Mouse (Mus musculus) midbrain, embryonic 12.5 days (tissue): ENCODE measurements around the gene Cct5. TPM values are rescaled to one million over a fixed set of nuclear protein-coding genes. Genes with fewer than 3 reads are reported as not detected.

Experiments
- ATAC-seq: fragments of 200-750 bp; cut with Nextera tagmentation; 2 replicates; pipeline ENCODE4 v1.8.0; 2017; ENCODE audit warnings: low read depth, moderate TSS enrichment, moderate library complexity; ENCODE audit not compliant: low FRiP score
- H3K27ac ChIP-seq: fragments of 300-500 bp; sonication (generic); replicated peaks from 2 replicates; pipeline ENCODE4 v1.5.1; 2016; ENCODE audit warnings: mild to moderate bottlenecking
- H3K27me3 ChIP-seq: fragments of 300-500 bp; sonication (generic); 2 replicates; pipeline ENCODE4 v1.6.1; 2016; ENCODE audit warnings: mild to moderate bottlenecking
- H3K36me3 ChIP-seq: fragments of 300-500 bp; sonication (generic); 2 replicates; pipeline ENCODE4 v1.6.1; 2016
- H3K4me1 ChIP-seq: fragments of 300-500 bp; sonication (generic); 2 replicates; pipeline ENCODE4 v1.6.1; 2016
- H3K4me2 ChIP-seq: fragments of 300-500 bp; sonication (generic); replicated peaks from 2 replicates; pipeline ENCODE4 v1.6.1; 2016; ENCODE audit warnings: mild to moderate bottlenecking, moderate library complexity
- H3K4me3 ChIP-seq: fragments of 300-500 bp; sonication (generic); 2 replicates; pipeline ENCODE4 v1.5.1; 2016; ENCODE audit warnings: mild to moderate bottlenecking
- H3K9ac ChIP-seq: fragments of 300-500 bp; sonication (generic); replicated peaks from 2 replicates; pipeline ENCODE4 v1.6.1; 2016; ENCODE audit warnings: mild to moderate bottlenecking, moderate library complexity
- H3K9me3 ChIP-seq: fragments of 300-500 bp; sonication (generic); 2 replicates; pipeline ENCODE4 v1.6.1; 2016; ENCODE audit warnings: mild to moderate bottlenecking
- WGBS: fragments of 180-500 bp; shearing (Covaris S2); methylation state at CpG from one replicate; pipeline ENCODE4 v1.1.7; 2016; 5-methylcytosine and 5-hydroxymethylcytosine counted together
- polyA plus RNA-seq: library from polyadenylated mRNA; unstranded; fragments of >200 nt; fragmentation: Nextera tagmentation; extraction: Ambion mirVana; gene quantifications from 2 replicates; pipeline ENCODE4 v1.2.1, GENCODE M21; 2016

The Cct5 gene
- polyA plus RNA-seq, 1 experiment from 2014 or later, result 610 TPM

- Histone ChIP-seq H3K4me3 (no peak overlapping the region), H3K9me3 (no peaks in the 10 kb centered on the region), H3K27me3 (no peaks in the 10 kb centered on the region), H3K27ac (no peak overlapping the region), H3K4me2 (no peak overlapping the region), H3K36me3 (no peaks in the 10 kb centered on the region), H3K4me1 (no peaks in the 10 kb centered on the region), H3K9ac (no peak overlapping the region)
- no peak for ATAC-seq
Measured at GRCm38 (mm10) chr15:31573692-31574091, 27.9 kb downstream of the Cct5 start.

GRCm38 (mm10) chr15:31573287-31573686, 28.3 kb downstream of the Cct5 start:
- H3K4me2 ChIP-seq, result no peak overlapping the region
- H3K9me3 ChIP-seq, result no peaks in the 10 kb centered on the region
- no peaks in the 10 kb centered on the region for H3K4me1 ChIP-seq
- no peaks in the 10 kb centered on the region for H3K27me3 ChIP-seq
- H3K27ac ChIP-seq, result no peak overlapping the region
- H3K36me3 ChIP-seq, result no peaks in the 10 kb centered on the region
- no peak overlapping the region for H3K9ac ChIP-seq
- H3K4me3 ChIP-seq, result no peak overlapping the region
- ATAC-seq, result no peak
- 90% methylated on average over 4 of the region's 4 CpGs for WGBS

GRCm38 (mm10) chr15:31571906-31572722, 29.5 kb downstream of the Cct5 start:
- H3K27ac ChIP-seq, result no peak overlapping the region
- no peaks in the 10 kb centered on the region for H3K4me1 ChIP-seq
- no peak overlapping the region for H3K9ac ChIP-seq
- no peak overlapping the region for H3K4me2 ChIP-seq
- no peak overlapping the region for H3K4me3 ChIP-seq
- ATAC-seq, result no peak
- 87% methylated on average over 16 of the region's 16 CpGs for WGBS
- H3K27me3 ChIP-seq, result no peaks in the 10 kb centered on the region
- no peaks in the 10 kb centered on the region for H3K9me3 ChIP-seq
- H3K36me3 ChIP-seq, result no peaks in the 10 kb centered on the region

GRCm38 (mm10) chr15:31570959-31571358, 30.6 kb downstream of the Cct5 start:
- 92% methylated on average over 8 of the region's 8 CpGs for WGBS
- ATAC-seq, result no peak
- Histone ChIP-seq H3K27ac (no peak overlapping the region), H3K4me1 (no peaks in the 10 kb centered on the region), H3K9me3 (no peaks in the 10 kb centered on the region), H3K27me3 (no peaks in the 10 kb centered on the region), H3K36me3 (no peaks in the 10 kb centered on the region), H3K9ac (no peak overlapping the region), H3K4me3 (no peak overlapping the region), H3K4me2 (no peak overlapping the region)

- WGBS, result 77% methylated on average over 9 of the region's 9 CpGs
- no peak overlapping the region for H3K27ac ChIP-seq
- no peak overlapping the region for H3K9ac ChIP-seq
- no peak for ATAC-seq
- H3K36me3 ChIP-seq, result no peaks in the 10 kb centered on the region
- no peak overlapping the region for H3K4me2 ChIP-seq
- no peak overlapping the region for H3K4me3 ChIP-seq
- no peaks in the 10 kb centered on the region for H3K27me3 ChIP-seq
- H3K9me3 ChIP-seq, result no peaks in the 10 kb centered on the region
- no peaks in the 10 kb centered on the region for H3K4me1 ChIP-seq
Measured at GRCm38 (mm10) chr15:31569325-31570022, 32.1 kb downstream of the Cct5 start.

- no peaks in the 10 kb centered on the region for H3K9me3 ChIP-seq
- no peaks in the 10 kb centered on the region for H3K27me3 ChIP-seq
- no peaks in the 10 kb centered on the region for H3K4me1 ChIP-seq
- 21% methylated on average over 12 of the region's 12 CpGs for WGBS
- 0 out of 2 replicates have a peak overlapping the region, but pooled peaks have one; percentile 4 for H3K4me2 ChIP-seq
- no peaks in the 10 kb centered on the region for H3K36me3 ChIP-seq
- H3K9ac ChIP-seq, result no peak overlapping the region
- no peak overlapping the region for H3K4me3 ChIP-seq
- H3K27ac ChIP-seq, result no peak overlapping the region
- ATAC-seq, result peak; percentile 38; the same call in 1 of the 2 replicates
Measured at GRCm38 (mm10) chr15:31568581-31568996, 33.0 kb downstream of the Cct5 start.

- ATAC-seq, result no peak
- Histone ChIP-seq H3K27me3 (no peaks in the 10 kb centered on the region), H3K4me3 (no peak overlapping the region), H3K4me2 (no peak overlapping the region), H3K36me3 (no peaks in the 10 kb centered on the region), H3K9ac (no peak overlapping the region), H3K27ac (no peak overlapping the region), H3K9me3 (no peaks in the 10 kb centered on the region), H3K4me1 (no peaks in the 10 kb centered on the region)
- WGBS, result 68% methylated on average over 7 of the region's 7 CpGs
Measured at GRCm38 (mm10) chr15:31567431-31567830, 34.2 kb downstream of the Cct5 start.

GRCm38 (mm10) chr15:31565786-31566185, 35.8 kb downstream of the Cct5 start:
- Histone ChIP-seq H3K9me3 (no peaks in the 10 kb centered on the region), H3K27ac (no peak overlapping the region), H3K9ac (no peak overlapping the region), H3K36me3 (no peaks in the 10 kb centered on the region), H3K4me3 (no peak overlapping the region), H3K4me2 (no peak overlapping the region), H3K27me3 (no peaks in the 10 kb centered on the region), H3K4me1 (no peaks in the 10 kb centered on the region)
- no peak for ATAC-seq
- 79% methylated on average over 1 of the region's 1 CpGs for WGBS

GRCm38 (mm10) chr15:31565184-31565583, 36.4 kb downstream of the Cct5 start, which contains the start of gene Cmbl:
Cmbl (plus strand) TSS chr15:31565389.
- ATAC-seq, result no peak
- 65% methylated on average over 5 of the region's 5 CpGs for WGBS
- no peaks in the 10 kb centered on the region for H3K27me3 ChIP-seq
- no peaks in the 10 kb centered on the region for H3K36me3 ChIP-seq
- no peaks in the 10 kb centered on the region for H3K9me3 ChIP-seq
- H3K4me1 ChIP-seq, result no peaks in the 10 kb centered on the region
- no peak within 1 kb of the TSS for H3K4me3 ChIP-seq
- no peak within 1 kb of the TSS for H3K27ac ChIP-seq
- no peak within 1 kb of the TSS for H3K9ac ChIP-seq
- no peak within 1 kb of the TSS for H3K4me2 ChIP-seq

GRCm38 (mm10) chr15:31563577-31564546, 37.7 kb downstream of the Cct5 start:
- no peak overlapping the region for H3K27ac ChIP-seq
- no peak overlapping the region for H3K4me3 ChIP-seq
- H3K4me2 ChIP-seq, result no peak overlapping the region
- no peaks in the 10 kb centered on the region for H3K4me1 ChIP-seq
- 0 out of 2 replicates have a peak, but pooled peaks cover 4% of the 10 kb centered on the region for H3K9me3 ChIP-seq
- no peak for ATAC-seq
- H3K9ac ChIP-seq, result no peak overlapping the region
- H3K27me3 ChIP-seq, result no peaks in the 10 kb centered on the region
- no peaks in the 10 kb centered on the region for H3K36me3 ChIP-seq
- WGBS, result 67% methylated on average over 19 of the region's 19 CpGs

- WGBS, result 86% methylated on average over 8 of the region's 8 CpGs
- ATAC-seq, result no peak
Measured at GRCm38 (mm10) chr15:31562847-31563246, 38.8 kb downstream of the Cct5 start.

More at GRCm38 (mm10) chr15:31562847-31563246, 38.8 kb downstream of the Cct5 start:
- no peak overlapping the region for H3K4me2 ChIP-seq
- H3K9ac ChIP-seq, result no peak overlapping the region
- H3K36me3 ChIP-seq, result no peaks in the 10 kb centered on the region
- H3K27me3 ChIP-seq, result no peaks in the 10 kb centered on the region
- H3K27ac ChIP-seq, result no peak overlapping the region
- 0 out of 2 replicates have a peak, but pooled peaks cover 4% of the 10 kb centered on the region for H3K9me3 ChIP-seq
- H3K4me3 ChIP-seq, result no peak overlapping the region
- H3K4me1 ChIP-seq, result no peaks in the 10 kb centered on the region
